Mouse (Mus musculus) myocyte (in vitro differentiated cells): ENCODE data around the gene Bcas3.

Source experiments
- CEBPB ChIP-seq: IDR thresholded peaks from 2 replicates; pipeline ENCODE4 v1.6.1; 2011; ENCODE audit warnings: mild to moderate bottlenecking, moderate library complexity; ENCODE audit not compliant: poor library complexity, insufficient read depth, severe bottlenecking
- POLR2A ChIP-seq: IDR thresholded peaks from one replicate; pipeline ENCODE4 v1.6.1; 2011; ENCODE audit warnings: low read depth, mild to moderate bottlenecking, control low read depth, moderate library complexity; ENCODE audit not compliant: insufficient read length
- POLR2AphosphoS2 ChIP-seq: IDR thresholded peaks from one replicate; pipeline ENCODE4 v1.6.1; 2011; ENCODE audit warnings: low read depth, control low read depth; ENCODE audit not compliant: insufficient read length
- TCF12 ChIP-seq: IDR thresholded peaks from one replicate; pipeline ENCODE4 v1.6.1; 2011; ENCODE audit warnings: mild to moderate bottlenecking, control low read depth; ENCODE audit not compliant: poor library complexity, insufficient read depth, severe bottlenecking
- USF1 ChIP-seq: IDR thresholded peaks from one replicate; pipeline ENCODE4 v1.6.1; 2011; ENCODE audit warnings: low read depth, mild to moderate bottlenecking, control low read depth, moderate library complexity

GRCm38 (mm10) chr11:85565068-85565467 lies 212.1 kb downstream of the Bcas3 start:
- TF ChIP-seq TCF12, result no peak
- no peak for TF ChIP-seq POLR2A
- TF ChIP-seq USF1, result no peak
- TF ChIP-seq POLR2AphosphoS2, result no peak
- no peak for TF ChIP-seq CEBPB
